Mouse (Mus musculus) layer of hippocampus, adult 2 months (tissue): ENCODE data around the gene Naglu. TPM values are rescaled to one million over a fixed set of nuclear protein-coding genes. Genes with fewer than 3 reads are reported as not detected.

Experiments
- DNase-seq, 2 experiments: peaks; one replicate each; pipeline ENCODE4 v3.0.0; 2022; ENCODE audit warnings: low spot score in 2 of 2
- H3K27ac ChIP-seq: fragments of 200-600 bp; 2 replicates; pipeline ENCODE4 v1.8.1; 2022
- H3K4me3 ChIP-seq: fragments of 200-600 bp; 2 replicates; pipeline ENCODE4 v1.8.1; 2022; ENCODE audit warnings: mild to moderate bottlenecking
- CTCF ChIP-seq: fragments of 200-600 bp; conservative IDR thresholded peaks from 2 replicates; pipeline ENCODE4 v1.8.1; 2022; ENCODE audit warnings: antibody characterized with exemption, mild to moderate bottlenecking, moderate library complexity
- long read RNA-seq, 2 experiments: library from polyadenylated mRNA; stranded (forward); transcript quantifications; one replicate each; pipeline ENCODE4 v2.0.0; 2021; ENCODE audit warnings: borderline mapping rate in 2 of 2
- total RNA-seq, 2 experiments: library from RNA; stranded (reverse); gene quantifications; 2 replicates each; pipeline ENCODE4 v1.2.3; 2021

The Naglu gene
- 1 to 10 TPM; 8.7 to 9.6 TPM for total RNA-seq
- long read RNA-seq, experiment 1, transcript Naglu-201 (6 exons, 2,560 nt): major isoform, 8 of 13 reads
- long read RNA-seq, experiment 1, partial matches to known transcripts: 2 of 13 reads
- long read RNA-seq, experiment 1, other reads (novel, unspliced or antisense): 3 of 13 reads
- long read RNA-seq, experiment 2, transcript Naglu-201 (6 exons, 2,560 nt): major isoform, 6 of 17 reads
- long read RNA-seq, experiment 2, partial matches to known transcripts: 0 of 17 reads
- long read RNA-seq, experiment 2, other reads (novel, unspliced or antisense): 11 of 17 reads

- no peak for TF ChIP-seq CTCF
- H3K27ac ChIP-seq: peak within 1 kb of the TSS; percentile 95
- peak within 1 kb of the TSS; percentile 93 for H3K4me3 ChIP-seq
- DNase-seq: peak; percentile 92 to 95
Observed at GRCm38 (mm10) chr11:101069391-101070188, at the start of gene Naglu. TSS of gene Naglu (plus strand) at chr11:101070012.

- DNase-seq: peak in 1 of 2 experiments; percentile 50
- Histone ChIP-seq H3K27ac (peak overlapping the region; percentile 79), H3K4me3 (no peak overlapping the region)
- no peak for TF ChIP-seq CTCF
Observed at GRCm38 (mm10) chr11:101023371-101023770, 46.4 kb upstream of the Naglu start.

- Histone ChIP-seq H3K27ac (peak overlapping the region; percentile 79), H3K4me3 (no peak overlapping the region)
- no peak for DNase-seq
- TF ChIP-seq CTCF: no peak
Observed at GRCm38 (mm10) chr11:101024001-101024400, 45.8 kb upstream of the Naglu start.

GRCm38 (mm10) chr11:101027121-101027520 is 42.7 kb upstream of the Naglu start:
- H3K4me3 ChIP-seq: no peak overlapping the region
- no peak for TF ChIP-seq CTCF
- H3K27ac ChIP-seq: peak overlapping the region; percentile 24; the same call in 1 of the 2 replicates
- no peak for DNase-seq

GRCm38 (mm10) chr11:101029320-101029719 is 40.5 kb upstream of the Naglu start:
- DNase-seq: no peak
- H3K4me3 ChIP-seq: no peak overlapping the region
- TF ChIP-seq CTCF: no peak
- peak overlapping the region; percentile 24; the same call in 1 of the 2 replicates for H3K27ac ChIP-seq

GRCm38 (mm10) chr11:101030136-101030807 is 39.5 kb upstream of the Naglu start:
- no peak for DNase-seq
- TF ChIP-seq CTCF: no peak
- Histone ChIP-seq H3K4me3 (no peak overlapping the region), H3K27ac (peak overlapping the region; percentile 32; the same call in 1 of the 2 replicates)

GRCm38 (mm10) chr11:101030808-101031156 is 39.0 kb upstream of the Naglu start:
- 0 out of 2 replicates have a peak overlapping the region, but pooled peaks have one; percentile 4 for H3K27ac ChIP-seq
- no peak for TF ChIP-seq CTCF
- no peak overlapping the region for H3K4me3 ChIP-seq
- no peak for DNase-seq

GRCm38 (mm10) chr11:101031470-101031869 is 38.3 kb upstream of the Naglu start:
- Histone ChIP-seq H3K27ac (no peak overlapping the region), H3K4me3 (no peak overlapping the region)
- no peak for DNase-seq
- no peak for TF ChIP-seq CTCF

GRCm38 (mm10) chr11:101033856-101034500 is 35.8 kb upstream of the Naglu start:
- TF ChIP-seq CTCF: no peak
- H3K4me3 ChIP-seq: no peak overlapping the region
- H3K27ac ChIP-seq: peak overlapping the region; percentile 72
- DNase-seq: no peak

GRCm38 (mm10) chr11:101034614-101035327 is 35.0 kb upstream of the Naglu start:
- DNase-seq: no peak
- no peak for TF ChIP-seq CTCF
- Histone ChIP-seq H3K4me3 (no peak overlapping the region), H3K27ac (peak overlapping the region; percentile 72)

- Histone ChIP-seq H3K4me3 (no peak overlapping the region), H3K27ac (peak overlapping the region; percentile 72)
- DNase-seq: no peak
- no peak for TF ChIP-seq CTCF
Observed at GRCm38 (mm10) chr11:101035328-101035695, 34.5 kb upstream of the Naglu start.

GRCm38 (mm10) chr11:101037795-101038194 is 32.0 kb upstream of the Naglu start:
- TF ChIP-seq CTCF: no peak
- no peak for DNase-seq
- Histone ChIP-seq H3K4me3 (no peak overlapping the region), H3K27ac (peak overlapping the region; percentile 59)
